Mouse (Mus musculus) embryonic facial prominence, embryonic 14.5 days (tissue): ENCODE data around the gene Lamtor1. TPM values are rescaled to one million over a fixed set of nuclear protein-coding genes. Genes with fewer than 3 reads are reported as not detected.
A peak's percentile ranks its signal among the peaks of the same experiment; 100 is the strongest.
"Not testable (repeated sequence)": the region's sequence is repeated elsewhere in the genome, so short reads cannot be mapped to it uniquely, and the experiment has no call there.

Source experiments
- ATAC-seq: fragments of 200-750 bp; cut with Nextera tagmentation; 2 replicates; pipeline ENCODE4 v1.8.0; 2017; ENCODE audit warnings: low read depth, moderate number of reproducible peaks, moderate TSS enrichment
- DNase-seq: peaks from one replicate; pipeline ENCODE4 v3.0.0-alpha.2; 2015; ENCODE audit warnings: low spot score
- H3K27ac ChIP-seq: fragments of 300-500 bp; sonication (generic); replicated peaks from 2 replicates; pipeline ENCODE4 v1.5.1; 2014; ENCODE audit warnings: low read depth, mild to moderate bottlenecking, low read length, moderate library complexity
- H3K27me3 ChIP-seq: fragments of 300-500 bp; sonication (generic); replicated peaks from 2 replicates; pipeline ENCODE4 v1.6.1; 2014; ENCODE audit warnings: low read length; ENCODE audit not compliant: control insufficient read depth, insufficient read depth
- H3K36me3 ChIP-seq: fragments of 300-500 bp; sonication (generic); 2 replicates; pipeline ENCODE4 v1.6.1; 2014; ENCODE audit warnings: low read length, mixed read lengths; ENCODE audit not compliant: control insufficient read depth, insufficient read depth
- H3K4me1 ChIP-seq: fragments of 300-500 bp; sonication (generic); 2 replicates; pipeline ENCODE4 v1.6.1; 2014; ENCODE audit warnings: antibody characterized with exemption, low read length; ENCODE audit not compliant: control insufficient read depth, insufficient read depth
- H3K4me2 ChIP-seq: fragments of 300-500 bp; sonication (generic); 2 replicates; pipeline ENCODE4 v1.6.1; 2014; ENCODE audit warnings: low read depth, mild to moderate bottlenecking, low read length, moderate library complexity, mixed read lengths
- H3K4me3 ChIP-seq: fragments of 300-500 bp; sonication (generic); 2 replicates; pipeline ENCODE4 v1.5.1; 2014; ENCODE audit warnings: low read depth, mild to moderate bottlenecking, low read length
- H3K9ac ChIP-seq: fragments of 300-500 bp; sonication (generic); 2 replicates; pipeline ENCODE4 v1.6.1; 2014; ENCODE audit warnings: low read depth, mild to moderate bottlenecking, low read length, moderate library complexity, mixed read lengths
- H3K9me3 ChIP-seq: fragments of 300-500 bp; sonication (generic); 2 replicates; pipeline ENCODE4 v1.6.1; 2016; ENCODE audit warnings: low read length; ENCODE audit not compliant: control insufficient read depth
- WGBS: fragments of 180-500 bp; shearing (Covaris S2); extraction: QIAGEN DNeasy Blood & Tissue Kit; methylation state at CpG from one replicate; pipeline ENCODE4 v1.1.7; 2014; 5-methylcytosine and 5-hydroxymethylcytosine counted together
- polyA plus RNA-seq: library from polyadenylated mRNA; unstranded; fragments of >200 nt; fragmentation: Nextera tagmentation; extraction: Ambion mirVana; gene quantifications from 2 replicates; pipeline ENCODE4 v1.2.1, GENCODE M21; 2014

The Lamtor1 gene
- polyA plus RNA-seq, 1 experiment from 2014 or later: 147 TPM

DNA sequence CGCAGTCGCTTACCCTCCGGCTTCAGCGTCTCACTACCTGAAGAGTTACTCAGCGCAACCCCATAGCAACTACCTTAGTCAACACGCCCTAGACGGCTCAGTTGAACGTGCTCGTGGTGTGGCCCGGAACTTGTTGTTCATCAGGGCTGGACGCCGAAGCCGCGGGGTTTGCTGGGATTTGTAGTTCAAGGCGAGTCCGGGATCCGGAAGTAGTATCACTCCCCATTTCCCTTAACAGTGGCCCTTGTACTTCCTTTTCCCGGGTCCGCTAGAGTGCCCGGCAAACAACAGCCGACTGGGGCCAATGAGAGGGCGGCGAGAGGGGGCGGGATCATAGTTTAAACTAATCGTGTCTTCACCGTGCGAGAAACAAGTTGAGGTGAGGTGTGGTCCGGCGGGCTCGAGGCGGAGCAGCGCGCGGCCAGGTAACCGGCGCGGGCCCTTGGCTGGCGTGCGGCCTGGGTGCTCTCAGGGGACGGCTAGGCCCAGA lies 28.1 kb downstream of the Lamtor1 start, which contains the start of the genes Lrrc51 and Numa1:
Lrrc51 (minus strand) TSS at position 145 of the 490 bp plus-strand sequence.
Numa1 (plus strand) TSS at position 361 of the 490 bp plus-strand sequence.
- Histone ChIP-seq H3K4me3 (peak within 1 kb of the TSS; percentile 90), H3K36me3 (no peaks in the 10 kb centered on the region), H3K27ac (peak within 1 kb of the TSS; percentile 80), H3K4me2 (peak within 1 kb of the TSS; percentile 74), H3K9me3 (no peaks in the 10 kb centered on the region), H3K4me1 (peaks cover 4% of the 10 kb centered on the region; the same call in 1 of the 2 replicates), H3K9ac (peak within 1 kb of the TSS; percentile 85), H3K27me3 (no peaks in the 10 kb centered on the region)
- DNase-seq: peak; percentile 99
- peak; percentile 99 for ATAC-seq
- WGBS: under 1% methylated on average over 40 of the region's 40 CpGs

DNA sequence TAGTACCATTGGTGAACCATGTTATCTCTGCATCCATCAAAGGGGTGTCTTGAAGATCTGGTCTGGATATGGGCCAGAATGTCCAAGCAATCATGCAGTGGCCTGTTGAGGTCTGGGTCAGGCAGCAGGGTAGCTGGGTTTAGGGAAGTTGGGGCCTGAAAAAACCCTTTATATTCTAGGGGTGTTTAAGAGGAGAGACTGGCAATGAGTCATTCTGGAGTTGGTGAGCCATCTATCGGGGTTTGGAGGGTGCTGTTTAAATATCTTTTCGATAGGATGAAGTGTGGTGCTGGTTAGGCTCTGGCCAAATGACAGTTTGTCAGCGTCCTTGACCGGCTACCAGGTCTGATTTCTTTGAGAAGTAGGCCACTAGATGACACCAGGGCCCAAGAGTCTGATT lies 30.3 kb downstream of the Lamtor1 start:
- Histone ChIP-seq H3K4me1 (peaks cover 4% of the 10 kb centered on the region; the same call in 1 of the 2 replicates), H3K4me3 (no peak overlapping the region), H3K9me3 (no peaks in the 10 kb centered on the region), H3K36me3 (0 out of 2 replicates have a peak, but pooled peaks cover 3% of the 10 kb centered on the region), H3K9ac (no peak overlapping the region), H3K27ac (no peak overlapping the region), H3K4me2 (no peak overlapping the region), H3K27me3 (no peaks in the 10 kb centered on the region)
- DNase-seq (no peak), ATAC-seq (no peak)
- 98% methylated on average over 4 of the region's 4 CpGs for WGBS

DNA sequence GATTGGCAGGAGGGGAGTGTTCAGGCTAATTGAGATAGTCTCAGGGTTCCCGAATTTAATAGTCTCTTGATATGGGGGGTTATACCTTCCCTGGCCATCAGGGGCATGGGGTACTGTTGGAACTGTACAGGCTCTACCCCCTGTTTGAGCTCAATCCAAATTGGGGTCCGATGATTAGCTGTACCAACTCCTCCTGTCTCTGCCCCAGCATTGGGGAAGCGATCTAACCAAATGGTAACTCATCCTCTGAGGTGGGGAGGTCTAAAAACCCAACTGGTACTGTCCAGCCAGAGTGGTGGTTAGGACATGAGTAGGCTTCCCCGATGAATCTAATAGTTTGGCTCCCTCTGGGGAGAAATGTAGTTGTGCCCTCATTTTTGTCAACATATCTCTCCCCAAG lies 31.3 kb downstream of the Lamtor1 start:
- no peak overlapping the region for H3K27ac ChIP-seq
- no peak overlapping the region for H3K9ac ChIP-seq
- no peak for ATAC-seq
- H3K4me1 ChIP-seq: peaks cover 4% of the 10 kb centered on the region; the same call in 1 of the 2 replicates
- H3K4me2 ChIP-seq: no peak overlapping the region
- H3K4me3 ChIP-seq: no peak overlapping the region
- WGBS: 97% methylated on average over 4 of the region's 4 CpGs
- no peaks in the 10 kb centered on the region for H3K9me3 ChIP-seq
- H3K27me3 ChIP-seq: no peaks in the 10 kb centered on the region
- H3K36me3 ChIP-seq: 0 out of 2 replicates have a peak, but pooled peaks cover 3% of the 10 kb centered on the region
- no peak for DNase-seq

DNA sequence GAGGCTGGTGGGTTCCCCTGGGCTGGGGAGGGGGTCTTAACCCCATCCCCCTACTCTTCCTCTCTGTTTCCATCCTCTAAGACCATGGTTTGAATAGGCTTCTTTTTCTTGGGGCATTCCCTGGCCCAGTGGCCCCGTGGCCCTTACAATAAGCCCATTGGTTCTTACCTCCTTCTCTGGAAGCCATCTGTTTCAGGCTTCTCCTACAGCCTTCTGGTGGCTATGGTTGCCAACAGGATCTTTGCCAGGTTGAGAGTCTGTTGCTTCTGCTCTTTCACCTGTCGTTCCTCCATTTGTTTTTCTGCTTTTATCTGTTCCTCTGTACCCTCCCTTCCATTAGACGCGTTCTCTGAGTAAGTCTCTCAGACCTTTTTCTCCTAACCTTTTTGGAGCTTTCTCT lies 31.9 kb downstream of the Lamtor1 start:
- H3K4me3 ChIP-seq: no peak overlapping the region
- no peak for DNase-seq
- WGBS: 89% methylated on average over 4 of the region's 4 CpGs

GRCm38 (mm10) chr7:101938348-101938747 lies 32.6 kb downstream of the Lamtor1 start:
- H3K9me3 ChIP-seq: no peaks in the 10 kb centered on the region
- H3K27me3 ChIP-seq: no peaks in the 10 kb centered on the region
- ATAC-seq: no peak
- no peak overlapping the region for H3K27ac ChIP-seq
- peaks cover 4% of the 10 kb centered on the region; the same call in 1 of the 2 replicates for H3K4me1 ChIP-seq
- no peak overlapping the region for H3K4me2 ChIP-seq
- DNase-seq: no peak
- H3K36me3 ChIP-seq: 0 out of 2 replicates have a peak, but pooled peaks cover 3% of the 10 kb centered on the region
- 78% methylated on average over 2 of the region's 2 CpGs for WGBS
- no peak overlapping the region for H3K9ac ChIP-seq
- no peak overlapping the region for H3K4me3 ChIP-seq

More for the DNA sequence above, 31.9 kb downstream of the Lamtor1 start:
- H3K27ac ChIP-seq: no peak overlapping the region
- no peaks in the 10 kb centered on the region for H3K27me3 ChIP-seq
- no peak overlapping the region for H3K4me2 ChIP-seq
- H3K9me3 ChIP-seq: no peaks in the 10 kb centered on the region
- 0 out of 2 replicates have a peak, but pooled peaks cover 3% of the 10 kb centered on the region for H3K36me3 ChIP-seq
- H3K4me1 ChIP-seq: peaks cover 4% of the 10 kb centered on the region; the same call in 1 of the 2 replicates
- no peak for ATAC-seq
- no peak overlapping the region for H3K9ac ChIP-seq

GRCm38 (mm10) chr7:101939758-101940157 lies 34.1 kb downstream of the Lamtor1 start:
- 96% methylated on average over 4 of the region's 4 CpGs for WGBS
- H3K27ac ChIP-seq: no peak overlapping the region
- H3K4me2 ChIP-seq: no peak overlapping the region
- H3K9me3 ChIP-seq: no peaks in the 10 kb centered on the region
- no peak for ATAC-seq
- H3K9ac ChIP-seq: no peak overlapping the region
- no peaks in the 10 kb centered on the region for H3K27me3 ChIP-seq
- 0 out of 2 replicates have a peak, but pooled peaks cover 3% of the 10 kb centered on the region for H3K36me3 ChIP-seq
- no peak overlapping the region for H3K4me3 ChIP-seq
- H3K4me1 ChIP-seq: peaks cover 4% of the 10 kb centered on the region; the same call in 1 of the 2 replicates
- DNase-seq: no peak

DNA sequence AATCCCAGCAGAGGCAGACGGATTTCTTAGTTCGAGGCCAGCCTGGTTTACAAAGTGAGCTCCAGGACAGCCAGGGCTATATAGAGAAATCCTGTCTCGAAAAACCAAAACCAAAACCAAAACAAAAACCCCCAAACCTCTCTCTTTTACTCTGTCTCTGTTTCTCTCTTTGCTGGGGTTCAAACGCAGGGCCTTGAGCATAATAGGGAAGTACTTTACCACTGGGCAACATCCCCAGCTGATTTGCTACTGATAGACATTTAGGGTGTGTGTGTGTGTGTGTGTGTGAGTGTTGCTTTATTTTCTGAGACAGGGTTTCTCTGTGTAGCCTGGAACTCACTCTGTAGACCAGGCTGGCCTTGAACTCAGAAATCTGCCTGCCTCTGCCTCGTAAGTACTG lies 43.3 kb downstream of the Lamtor1 start:
- not testable (repeated sequence) for H3K4me1 ChIP-seq, H3K4me3 ChIP-seq, ATAC-seq, H3K9me3 ChIP-seq, H3K27ac ChIP-seq, H3K36me3 ChIP-seq, H3K9ac ChIP-seq, H3K27me3 ChIP-seq, H3K4me2 ChIP-seq, DNase-seq
- 84% methylated on average over 5 of the region's 5 CpGs for WGBS

DNA sequence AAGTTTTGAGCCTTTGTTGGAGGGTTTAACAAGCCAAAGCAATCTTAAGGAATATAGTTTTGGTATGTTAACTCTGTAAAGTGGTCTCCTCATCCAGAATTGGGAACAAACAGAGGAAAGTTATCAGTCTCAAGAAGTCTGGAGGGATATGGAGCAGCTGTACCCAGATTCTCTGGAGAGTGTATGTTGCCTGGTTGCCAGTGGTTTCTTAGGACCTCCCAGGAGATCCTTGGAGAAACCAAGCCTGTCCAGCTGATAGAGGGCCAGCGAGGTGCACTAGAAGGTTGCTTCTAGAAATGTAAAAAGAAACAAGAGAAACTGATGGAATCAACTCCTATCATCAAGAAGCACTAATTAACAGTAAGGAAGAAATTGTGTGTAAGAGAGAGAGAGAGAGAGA lies 45.9 kb downstream of the Lamtor1 start:
- no peaks in the 10 kb centered on the region for H3K36me3 ChIP-seq
- H3K4me1 ChIP-seq: no peaks in the 10 kb centered on the region
- 88% methylated on average over 1 of the region's 1 CpGs for WGBS
- DNase-seq (no peak), ATAC-seq (no peak)
- no peak overlapping the region for H3K9ac ChIP-seq
- no peaks in the 10 kb centered on the region for H3K9me3 ChIP-seq
- no peaks in the 10 kb centered on the region for H3K27me3 ChIP-seq
- no peak overlapping the region for H3K4me3 ChIP-seq
- H3K27ac ChIP-seq: no peak overlapping the region
- H3K4me2 ChIP-seq: no peak overlapping the region

GRCm38 (mm10) chr7:101952098-101952497 lies 46.4 kb downstream of the Lamtor1 start:
- Histone ChIP-seq H3K27ac (no peak overlapping the region), H3K9ac (no peak overlapping the region), H3K4me2 (no peak overlapping the region), H3K4me1 (no peaks in the 10 kb centered on the region), H3K4me3 (no peak overlapping the region), H3K27me3 (no peaks in the 10 kb centered on the region), H3K36me3 (no peaks in the 10 kb centered on the region), H3K9me3 (no peaks in the 10 kb centered on the region)
- ATAC-seq: no peak
- DNase-seq: no peak
- 40% methylated on average over 2 of the region's 2 CpGs for WGBS
